Mouse (Mus musculus): ENCODE measurements around the gene Mrps12. TPM values are rescaled to one million over a fixed set of nuclear protein-coding genes. Genes with fewer than 3 reads are reported as not detected.

The Mrps12 gene
- polyA plus RNA-seq (2015; fragmentation: Nextera tagmentation; extraction: Ambion mirVana): 113 and 118 TPM in 2 replicates

GRCm38 (mm10) chr7:28741709-28742438, at the start of gene Mrps12, which contains the start of gene Sars2:
Gene Mrps12, minus strand, starts transcription at chr7:28741820.
Gene Sars2, plus strand, starts transcription at chr7:28741992.
- H3K4me3 ChIP-seq (ENCODE audit: low read depth, low read length): peak within 1 kb of the TSS; percentile 63
- DNase-seq (ENCODE audit: low spot score): peak; percentile 95
- WGBS: under 1% methylated on average over 39 of the region's 39 CpGs
- H3K4me1 ChIP-seq (replicated peaks; ENCODE audit: control insufficient read depth, insufficient read depth): no peaks in the 10 kb centered on the region
- H3K9me3 ChIP-seq (ENCODE audit: control insufficient read depth, low read length): no peaks in the 10 kb centered on the region
- peak; percentile 96 for TF ChIP-seq CTCF (IDR thresholded peaks at IDR 0.05; ENCODE audit: low read depth)
- TF ChIP-seq EP300 (optimal IDR thresholded peaks at IDR 0.05): no peak
- no peaks in the 10 kb centered on the region for H3K27me3 ChIP-seq (ENCODE audit: control insufficient read depth, insufficient read depth, low read length)
- peak; percentile 97 for ATAC-seq (ENCODE audit: low FRiP score, low TSS enrichment)
- H3K4me2 ChIP-seq (replicated peaks; ENCODE audit: low read depth): peak within 1 kb of the TSS; percentile 86
- peak within 1 kb of the TSS; percentile 85 for H3K27ac ChIP-seq (replicated peaks)
- no peaks in the 10 kb centered on the region; the same call in 1 of the 2 replicates for H3K36me3 ChIP-seq (ENCODE audit: control insufficient read depth, insufficient read depth, low read length)
- H3K9ac ChIP-seq (ENCODE audit: low read length): peak within 1 kb of the TSS; percentile 70

GRCm38 (mm10) chr7:28790066-28790806, 48.6 kb upstream of the Mrps12 start:
- Histone ChIP-seq H3K27ac (replicated peaks) (no peak overlapping the region), H3K4me2 (replicated peaks; ENCODE audit: low read depth) (no peak overlapping the region), H3K9ac (ENCODE audit: low read length) (no peak overlapping the region), H3K9me3 (ENCODE audit: control insufficient read depth, low read length) (no peaks in the 10 kb centered on the region), H3K4me1 (replicated peaks; ENCODE audit: control insufficient read depth, insufficient read depth) (no peaks in the 10 kb centered on the region; the same call in 1 of the 2 replicates), H3K36me3 (ENCODE audit: control insufficient read depth, insufficient read depth, low read length) (peaks cover 3% of the 10 kb centered on the region; the same call in 1 of the 2 replicates), H3K27me3 (ENCODE audit: control insufficient read depth, insufficient read depth, low read length) (no peaks in the 10 kb centered on the region), H3K4me3 (ENCODE audit: low read depth, low read length) (no peak overlapping the region)
- TF ChIP-seq EP300 (optimal IDR thresholded peaks at IDR 0.05) (no peak), CTCF (IDR thresholded peaks at IDR 0.05; ENCODE audit: low read depth) (peak; percentile 68)
- 57% methylated on average over 8 of the region's 8 CpGs for WGBS
- ATAC-seq (ENCODE audit: low FRiP score, low TSS enrichment) (peak; percentile 13; the same call in 1 of the 2 replicates), DNase-seq (ENCODE audit: low spot score) (no peak)

GRCm38 (mm10) chr7:28789235-28789634, 47.6 kb upstream of the Mrps12 start:
- WGBS: 39% methylated on average over 3 of the region's 3 CpGs
- DNase-seq (ENCODE audit: low spot score) (no peak), ATAC-seq (ENCODE audit: low FRiP score, low TSS enrichment) (no peak)
- Histone ChIP-seq H3K9ac (ENCODE audit: low read length) (0 out of 2 replicates have a peak overlapping the region, but pooled peaks have one; percentile 27), H3K4me1 (replicated peaks; ENCODE audit: control insufficient read depth, insufficient read depth) (no peaks in the 10 kb centered on the region; the same call in 1 of the 2 replicates), H3K9me3 (ENCODE audit: control insufficient read depth, low read length) (no peaks in the 10 kb centered on the region), H3K27me3 (ENCODE audit: control insufficient read depth, insufficient read depth, low read length) (no peaks in the 10 kb centered on the region), H3K4me2 (replicated peaks; ENCODE audit: low read depth) (no peak overlapping the region), H3K4me3 (ENCODE audit: low read depth, low read length) (no peak overlapping the region), H3K27ac (replicated peaks) (0 out of 2 replicates have a peak overlapping the region, but pooled peaks have one; percentile 24), H3K36me3 (ENCODE audit: control insufficient read depth, insufficient read depth, low read length) (peaks cover 3% of the 10 kb centered on the region; the same call in 1 of the 2 replicates)
- TF ChIP-seq EP300 (optimal IDR thresholded peaks at IDR 0.05) (no peak), CTCF (IDR thresholded peaks at IDR 0.05; ENCODE audit: low read depth) (no peak)

GRCm38 (mm10) chr7:28788307-28789195, 46.9 kb upstream of the Mrps12 start, which contains the start of gene Rinl:
Gene Rinl, plus strand, starts transcription at chr7:28788969.
- Histone ChIP-seq H3K4me1 (replicated peaks; ENCODE audit: control insufficient read depth, insufficient read depth) (no peaks in the 10 kb centered on the region; the same call in 1 of the 2 replicates), H3K9ac (ENCODE audit: low read length) (0 out of 2 replicates have a peak within 1 kb of the TSS, but pooled peaks have one; percentile 27), H3K27ac (replicated peaks) (0 out of 2 replicates have a peak within 1 kb of the TSS, but pooled peaks have one; percentile 24), H3K36me3 (ENCODE audit: control insufficient read depth, insufficient read depth, low read length) (peaks cover 3% of the 10 kb centered on the region; the same call in 1 of the 2 replicates), H3K27me3 (ENCODE audit: control insufficient read depth, insufficient read depth, low read length) (no peaks in the 10 kb centered on the region), H3K4me2 (replicated peaks; ENCODE audit: low read depth) (no peak within 1 kb of the TSS), H3K4me3 (ENCODE audit: low read depth, low read length) (no peak within 1 kb of the TSS), H3K9me3 (ENCODE audit: control insufficient read depth, low read length) (no peaks in the 10 kb centered on the region)
- DNase-seq (ENCODE audit: low spot score) (no peak), ATAC-seq (ENCODE audit: low FRiP score, low TSS enrichment) (no peak)
- TF ChIP-seq CTCF (IDR thresholded peaks at IDR 0.05; ENCODE audit: low read depth) (no peak), EP300 (optimal IDR thresholded peaks at IDR 0.05) (no peak)
- WGBS: 61% methylated on average over 5 of the region's 5 CpGs

GRCm38 (mm10) chr7:28787884-28788283, 46.3 kb upstream of the Mrps12 start:
- Histone ChIP-seq H3K4me3 (ENCODE audit: low read depth, low read length) (no peak overlapping the region), H3K9ac (ENCODE audit: low read length) (no peak overlapping the region), H3K27me3 (ENCODE audit: control insufficient read depth, insufficient read depth, low read length) (no peaks in the 10 kb centered on the region), H3K27ac (replicated peaks) (no peak overlapping the region), H3K4me2 (replicated peaks; ENCODE audit: low read depth) (no peak overlapping the region), H3K9me3 (ENCODE audit: control insufficient read depth, low read length) (no peaks in the 10 kb centered on the region), H3K4me1 (replicated peaks; ENCODE audit: control insufficient read depth, insufficient read depth) (no peaks in the 10 kb centered on the region; the same call in 1 of the 2 replicates), H3K36me3 (ENCODE audit: control insufficient read depth, insufficient read depth, low read length) (peaks cover 6% of the 10 kb centered on the region; the same call in 1 of the 2 replicates)
- no peak for DNase-seq (ENCODE audit: low spot score)
- TF ChIP-seq EP300 (optimal IDR thresholded peaks at IDR 0.05): no peak
- TF ChIP-seq CTCF (IDR thresholded peaks at IDR 0.05; ENCODE audit: low read depth): no peak
- 95% methylated on average over 9 of the region's 9 CpGs for WGBS
- no peak for ATAC-seq (ENCODE audit: low FRiP score, low TSS enrichment)

Data from stomach, postnatal 0 days (tissue).